Mouse (Mus musculus): ENCODE results near the gene Pecam1.
A peak's percentile ranks its signal among the peaks of the same experiment; 100 is the strongest.

The Pecam1 gene

GRCm38 (mm10) chr11:106688375-106688774, 62.1 kb downstream of the Pecam1 start:
- DNase-seq: peak; percentile 49 to 53

GRCm38 (mm10) chr11:106687293-106687692, 63.1 kb downstream of the Pecam1 start:
- DNase-seq: no peak

- DNase-seq: no peak
Observed at GRCm38 (mm10) chr11:106684027-106684426, 66.4 kb downstream of the Pecam1 start.

GRCm38 (mm10) chr11:106683345-106683744, 67.1 kb downstream of the Pecam1 start:
- DNase-seq: no peak

GRCm38 (mm10) chr11:106681138-106681537, 69.3 kb downstream of the Pecam1 start:
- DNase-seq: no peak

GRCm38 (mm10) chr11:106679874-106680273, 70.6 kb downstream of the Pecam1 start:
- DNase-seq: no peak

- DNase-seq: no peak
Observed at GRCm38 (mm10) chr11:106677910-106678591, 72.4 kb downstream of the Pecam1 start.

GRCm38 (mm10) chr11:106677331-106677730, 73.1 kb downstream of the Pecam1 start:
- DNase-seq: no peak

GRCm38 (mm10) chr11:106675875-106676274, 74.6 kb downstream of the Pecam1 start:
- no peak for DNase-seq

GRCm38 (mm10) chr11:106675201-106675726, 75.2 kb downstream of the Pecam1 start:
- peak in 1 of 2 experiments; percentile 26 for DNase-seq

GRCm38 (mm10) chr11:106674612-106675153, 75.7 kb downstream of the Pecam1 start:
- DNase-seq: peak; percentile 67 to 85

GRCm38 (mm10) chr11:106673727-106674611, 76.5 kb downstream of the Pecam1 start:
- peak in 1 of 2 experiments; percentile 36 for DNase-seq

- DNase-seq: peak in 1 of 2 experiments; percentile 8
Observed at GRCm38 (mm10) chr11:106672919-106673505, 77.4 kb downstream of the Pecam1 start.

GRCm38 (mm10) chr11:106671801-106672200, 78.6 kb downstream of the Pecam1 start:
- DNase-seq: peak; percentile 68 to 78

- DNase-seq: peak in 1 of 2 experiments; percentile 18
Observed at GRCm38 (mm10) chr11:106670951-106671478, 79.4 kb downstream of the Pecam1 start.

GRCm38 (mm10) chr11:106670266-106670665, 80.2 kb downstream of the Pecam1 start:
- peak in 1 of 2 experiments; percentile 16 for DNase-seq

GRCm38 (mm10) chr11:106669873-106670173, 80.6 kb downstream of the Pecam1 start:
- DNase-seq: peak; percentile 62 to 80

- no peak for DNase-seq
Observed at GRCm38 (mm10) chr11:106669102-106669872, 81.1 kb downstream of the Pecam1 start.

GRCm38 (mm10) chr11:106668336-106668735, 82.1 kb downstream of the Pecam1 start:
- no peak for DNase-seq

- no peak for DNase-seq
Observed at GRCm38 (mm10) chr11:106667855-106668254, 82.6 kb downstream of the Pecam1 start.

- DNase-seq: no peak
Observed at GRCm38 (mm10) chr11:106666470-106667107, 83.8 kb downstream of the Pecam1 start.
